Mouse (Mus musculus): ENCODE data around the gene Gm6583.

DNA sequence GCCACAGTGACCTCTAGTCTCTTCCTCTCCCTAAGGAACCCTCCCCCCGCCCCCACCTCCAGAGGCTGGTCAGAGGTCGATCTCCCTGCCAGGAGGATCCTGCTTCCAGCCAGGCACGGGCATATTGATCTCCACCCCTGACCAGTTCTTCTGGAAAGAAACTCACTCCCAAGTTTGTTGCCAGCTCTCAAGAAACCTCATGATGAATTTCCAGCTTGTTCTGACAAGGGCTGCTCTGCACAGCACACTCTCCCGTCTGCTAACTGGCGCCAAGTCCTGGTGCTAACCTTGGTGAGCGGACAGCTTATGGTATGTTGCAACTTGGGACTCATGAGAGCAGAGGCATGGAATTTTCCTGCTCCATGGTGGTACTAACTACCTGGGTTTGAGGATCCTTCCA lies 22.9 kb upstream of the Gm6583 start:
- TF ChIP-seq CTCF (conservative IDR thresholded peaks at IDR 0.05; ENCODE audit: insufficient read depth, insufficient read length, low read depth, low read length) (no peak), POLR2A (IDR thresholded peaks at IDR 0.05; ENCODE audit: low read depth, low read length) (no peak)

Data from kidney, adult 2 months (tissue).